Mouse (Mus musculus): ENCODE data around the gene Lrrc1.

Lrrc1 gene

GRCm38 (mm10) chr9:77463861-77464260 lies 80.8 kb downstream of the Lrrc1 start:
- DNase-seq (ENCODE audit: low spot score) = no peak

GRCm38 (mm10) chr9:77463195-77463594 lies 81.5 kb downstream of the Lrrc1 start:
- no peak for DNase-seq (ENCODE audit: low spot score)

GRCm38 (mm10) chr9:77461371-77461915 lies 83.2 kb downstream of the Lrrc1 start:
- no peak for DNase-seq (ENCODE audit: low spot score)

DNA sequence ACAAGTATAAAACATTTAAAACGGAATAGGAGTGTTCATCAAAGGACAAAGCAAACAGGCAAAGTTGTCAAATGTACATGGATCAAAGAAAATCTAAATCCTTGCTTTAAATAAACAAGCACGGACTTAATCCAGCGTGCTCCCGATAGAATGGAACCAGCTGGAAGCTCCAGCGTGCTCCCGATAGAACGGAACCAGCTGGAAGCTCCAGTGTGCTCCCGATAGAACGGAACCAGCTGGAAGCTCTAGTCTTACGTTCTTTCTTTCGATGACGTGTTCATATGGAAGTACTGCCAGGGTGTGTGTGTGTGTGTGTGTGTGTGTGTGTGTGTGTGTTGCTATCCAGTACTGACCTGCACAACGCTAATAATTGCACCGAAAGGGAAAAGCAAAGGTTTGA lies 84.3 kb downstream of the Lrrc1 start:
- DNase-seq (ENCODE audit: low spot score) = no peak

GRCm38 (mm10) chr9:77459365-77459764 lies 85.3 kb downstream of the Lrrc1 start:
- DNase-seq (ENCODE audit: low spot score) = no peak

GRCm38 (mm10) chr9:77456169-77456826 lies 88.4 kb downstream of the Lrrc1 start:
- DNase-seq (ENCODE audit: low spot score) = no peak

GRCm38 (mm10) chr9:77455439-77456168 lies 89.1 kb downstream of the Lrrc1 start:
- DNase-seq (ENCODE audit: low spot score) = peak; percentile 38

GRCm38 (mm10) chr9:77452046-77452807 lies 92.4 kb downstream of the Lrrc1 start:
- DNase-seq (ENCODE audit: low spot score) = no peak

DNA sequence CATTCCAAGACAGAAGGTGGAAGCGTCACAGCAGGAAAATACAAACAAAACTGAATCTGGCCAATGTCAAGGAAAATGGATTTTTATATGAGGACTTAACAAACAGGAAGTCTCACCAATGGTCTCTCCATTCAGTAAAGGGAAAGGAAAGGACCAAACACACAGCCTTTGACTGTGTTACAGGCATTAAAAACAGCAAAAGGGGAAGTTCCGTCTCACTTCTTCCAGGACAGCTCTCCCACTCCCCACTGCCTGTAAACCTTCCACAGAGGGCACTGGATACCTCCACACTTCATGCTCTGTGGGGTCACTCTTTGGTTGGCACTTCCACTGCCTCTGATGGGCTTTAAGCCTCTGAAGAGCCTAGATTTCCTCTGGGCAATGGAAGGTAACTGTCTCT lies 94.2 kb downstream of the Lrrc1 start:
- DNase-seq (ENCODE audit: low spot score) = no peak

GRCm38 (mm10) chr9:77444876-77445275 lies 99.8 kb downstream of the Lrrc1 start:
- no peak for DNase-seq (ENCODE audit: low spot score)

GRCm38 (mm10) chr9:77439371-77439770 lies 105.3 kb downstream of the Lrrc1 start:
- no peak for DNase-seq (ENCODE audit: low spot score)

DNA sequence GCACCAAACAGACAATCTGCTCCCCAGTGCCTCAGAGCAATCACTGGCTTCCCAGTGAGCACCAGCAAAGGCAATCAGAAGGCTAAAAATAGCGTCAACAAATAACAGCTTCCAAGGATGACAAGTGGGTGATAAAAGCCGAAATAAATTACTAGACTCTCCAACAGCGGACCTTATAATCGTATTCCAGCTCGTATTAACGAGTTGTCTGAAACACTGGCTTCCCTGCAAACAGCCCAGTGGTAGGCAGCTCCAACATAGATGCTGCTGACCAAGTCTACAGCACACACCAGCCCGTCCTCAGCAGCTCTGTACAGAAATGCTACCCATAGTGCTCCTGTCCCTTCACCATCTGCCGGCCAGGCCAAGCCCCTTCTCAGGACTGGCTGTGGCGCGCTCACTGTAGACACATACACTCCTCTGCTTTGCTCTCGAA lies 105.8 kb downstream of the Lrrc1 start:
- DNase-seq (ENCODE audit: low spot score) = no peak

DNA sequence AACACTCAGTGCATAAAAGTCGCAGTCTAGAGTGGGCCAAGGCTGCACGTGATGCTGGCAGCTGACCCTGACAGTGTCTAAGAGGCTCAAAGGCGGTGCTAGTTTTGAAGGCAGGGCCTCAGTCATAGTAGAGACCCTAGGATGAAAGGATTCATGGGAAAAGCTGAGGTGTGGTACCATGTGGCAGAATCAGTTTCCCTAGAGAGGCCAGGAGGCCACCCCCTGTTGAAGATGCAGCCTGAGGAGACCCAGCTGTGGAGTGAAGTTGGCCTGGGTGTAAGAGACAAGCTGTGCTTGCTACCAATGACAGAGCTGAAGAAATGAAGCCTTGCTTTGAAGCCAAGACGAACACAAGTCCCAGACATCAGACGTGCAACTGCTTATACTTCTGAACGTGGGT lies 107.5 kb downstream of the Lrrc1 start:
- DNase-seq (ENCODE audit: low spot score) = no peak

- DNase-seq (ENCODE audit: low spot score) = no peak
Measured at GRCm38 (mm10) chr9:77434965-77435364, 109.7 kb downstream of the Lrrc1 start.

DNA sequence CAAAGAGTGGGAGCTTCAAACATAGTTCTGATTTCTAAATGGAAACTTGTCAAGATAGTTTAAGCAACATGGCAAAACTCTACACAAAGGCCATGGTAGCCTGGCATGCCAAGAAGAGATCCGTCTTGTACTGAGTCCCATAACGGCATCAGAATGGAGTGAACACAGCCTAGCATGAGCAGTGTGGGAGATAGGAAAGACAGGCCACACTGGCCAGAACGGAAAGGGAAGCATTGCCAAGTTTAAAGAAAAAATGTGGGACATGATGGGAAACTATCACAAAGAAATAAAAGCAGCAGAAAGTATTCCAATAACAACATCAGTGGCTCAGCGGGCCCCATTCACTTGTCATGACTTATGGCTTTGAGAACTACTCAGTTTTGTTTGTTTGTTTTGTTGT lies 111.2 kb downstream of the Lrrc1 start:
- no peak for DNase-seq (ENCODE audit: low spot score)

- DNase-seq (ENCODE audit: low spot score) = no peak
Measured at GRCm38 (mm10) chr9:77432030-77432429, 112.6 kb downstream of the Lrrc1 start.

- no peak for DNase-seq (ENCODE audit: low spot score)
Measured at GRCm38 (mm10) chr9:77430413-77431087, 114.1 kb downstream of the Lrrc1 start.

- peak; percentile 50 for DNase-seq (ENCODE audit: low spot score)
Measured at GRCm38 (mm10) chr9:77429230-77430015, 115.2 kb downstream of the Lrrc1 start.

- no peak for DNase-seq (ENCODE audit: low spot score)
Measured at GRCm38 (mm10) chr9:77428748-77429140, 115.9 kb downstream of the Lrrc1 start.

DNA sequence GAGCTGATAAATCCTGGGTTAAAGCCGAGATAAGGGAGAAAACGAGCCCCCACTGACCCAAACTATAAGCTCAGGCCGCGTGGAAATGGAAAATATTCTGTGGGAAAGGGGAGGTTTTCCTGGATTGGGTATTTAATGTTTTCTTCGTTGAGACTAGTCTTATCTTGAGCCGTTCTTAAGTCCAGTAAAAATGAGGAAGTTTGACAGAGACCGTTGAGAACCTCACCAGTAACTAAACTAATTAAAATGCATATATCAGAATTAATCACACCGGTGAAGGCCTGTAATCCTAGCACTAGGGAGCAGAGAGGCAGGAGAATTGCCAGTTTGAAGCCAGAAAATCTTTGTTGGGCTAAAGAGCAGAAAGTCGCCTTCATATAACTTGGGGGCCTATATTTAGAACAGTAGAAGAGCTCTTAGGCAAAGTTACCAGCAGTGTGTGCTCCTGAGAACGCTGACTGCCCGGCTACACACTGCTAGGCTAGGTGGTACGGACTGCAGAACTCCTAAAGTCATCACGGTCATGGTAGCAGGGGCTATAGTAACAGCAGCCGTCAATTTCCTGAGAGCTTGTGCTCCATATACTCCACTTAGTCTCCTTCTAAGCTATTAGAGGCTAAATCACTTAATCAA lies 116.4 kb downstream of the Lrrc1 start:
- no peak for DNase-seq (ENCODE audit: low spot score)
